Mouse (Mus musculus): ENCODE results near the gene Cldn22. TPM values are rescaled to one million over a fixed set of nuclear protein-coding genes. Genes with fewer than 3 reads are reported as not detected.

The Cldn22 gene
- polyA plus RNA-seq, 1 experiment from 2014 or later: not detected

DNA sequence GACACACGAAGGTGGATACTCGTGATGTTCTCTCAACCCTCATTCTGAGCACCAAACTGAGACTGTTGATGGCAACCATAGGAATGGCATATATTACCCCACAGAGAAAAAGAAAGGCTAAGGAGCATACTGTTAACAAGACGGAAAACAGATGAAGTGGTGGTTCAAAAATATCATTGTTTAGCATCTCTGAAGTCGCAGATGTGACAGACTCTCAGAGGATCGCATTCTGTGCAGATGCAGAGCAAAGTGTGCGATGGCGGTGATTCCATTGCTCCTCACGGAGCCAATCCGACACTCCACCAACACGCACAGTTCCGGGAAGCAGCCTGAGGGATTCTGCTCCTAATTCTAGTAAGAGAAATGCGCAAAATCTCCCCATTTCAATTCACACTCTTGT is 35.0 kb downstream of the Cldn22 start:
- no peaks in the 10 kb centered on the region for H3K27me3 ChIP-seq (replicated peaks; ENCODE audit: control insufficient read depth, insufficient read depth, low read length)
- no peak overlapping the region for H3K9ac ChIP-seq (ENCODE audit: low read depth, low read length)
- H3K4me3 ChIP-seq (ENCODE audit: low read depth, low read length): no peak overlapping the region
- peaks cover 90% of the 10 kb centered on the region for H3K36me3 ChIP-seq (ENCODE audit: control insufficient read depth, insufficient read depth, low read length)
- no peaks in the 10 kb centered on the region for H3K9me3 ChIP-seq (ENCODE audit: control insufficient read depth, low read length)
- no peaks in the 10 kb centered on the region for H3K4me1 ChIP-seq (ENCODE audit: control insufficient read depth, insufficient read depth, low read length)
- ATAC-seq (ENCODE audit: low read depth) (no peak), DNase-seq (ENCODE audit: low spot score) (no peak)
- no peak overlapping the region for H3K27ac ChIP-seq (replicated peaks; ENCODE audit: low read depth, low read length)
- 85% methylated on average over 12 of the region's 12 CpGs for WGBS
- H3K4me2 ChIP-seq (ENCODE audit: low read depth, low read length): no peak overlapping the region

GRCm38 (mm10) chr8:47866568-47866967 is 42.3 kb downstream of the Cldn22 start:
- no peak overlapping the region for H3K27ac ChIP-seq (replicated peaks; ENCODE audit: low read depth, low read length)
- peaks cover 62% of the 10 kb centered on the region for H3K36me3 ChIP-seq (ENCODE audit: control insufficient read depth, insufficient read depth, low read length)
- H3K9me3 ChIP-seq (ENCODE audit: control insufficient read depth, low read length): no peaks in the 10 kb centered on the region
- H3K4me3 ChIP-seq (ENCODE audit: low read depth, low read length): no peak overlapping the region
- no peak overlapping the region for H3K9ac ChIP-seq (ENCODE audit: low read depth, low read length)
- ATAC-seq (ENCODE audit: low read depth) (no peak), DNase-seq (ENCODE audit: low spot score) (no peak)
- H3K4me1 ChIP-seq (ENCODE audit: control insufficient read depth, insufficient read depth, low read length): no peaks in the 10 kb centered on the region
- no peaks in the 10 kb centered on the region for H3K27me3 ChIP-seq (replicated peaks; ENCODE audit: control insufficient read depth, insufficient read depth, low read length)
- no peak overlapping the region for H3K4me2 ChIP-seq (ENCODE audit: low read depth, low read length)
- 90% methylated on average over 8 of the region's 8 CpGs for WGBS

DNA sequence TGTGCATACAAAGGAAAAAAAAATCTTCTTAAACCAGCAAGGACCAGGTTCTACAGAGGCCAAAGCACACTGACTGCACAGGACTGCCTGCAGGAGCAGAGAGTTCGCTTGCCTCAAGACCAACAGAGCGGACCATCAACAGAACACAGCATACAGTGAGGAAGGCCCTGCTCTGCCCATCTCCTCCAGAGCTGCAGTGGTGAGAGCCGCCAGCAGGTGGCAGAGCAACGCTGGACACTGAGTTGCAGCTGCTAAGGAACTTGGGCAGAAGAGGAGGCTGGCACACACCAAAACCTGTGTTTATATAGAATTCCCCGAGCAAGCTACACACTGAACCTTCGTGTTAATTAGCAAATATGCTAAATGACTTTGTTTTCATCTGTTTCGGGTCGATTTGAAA is 42.8 kb downstream of the Cldn22 start:
- Histone ChIP-seq H3K4me1 (ENCODE audit: control insufficient read depth, insufficient read depth, low read length) (no peaks in the 10 kb centered on the region), H3K4me2 (ENCODE audit: low read depth, low read length) (no peak overlapping the region), H3K36me3 (ENCODE audit: control insufficient read depth, insufficient read depth, low read length) (peaks cover 57% of the 10 kb centered on the region), H3K9ac (ENCODE audit: low read depth, low read length) (no peak overlapping the region), H3K27ac (replicated peaks; ENCODE audit: low read depth, low read length) (no peak overlapping the region), H3K9me3 (ENCODE audit: control insufficient read depth, low read length) (no peaks in the 10 kb centered on the region), H3K27me3 (replicated peaks; ENCODE audit: control insufficient read depth, insufficient read depth, low read length) (no peaks in the 10 kb centered on the region), H3K4me3 (ENCODE audit: low read depth, low read length) (no peak overlapping the region)
- DNase-seq (ENCODE audit: low spot score) (peak; percentile 78), ATAC-seq (ENCODE audit: low read depth) (peak; percentile 81)
- whole genome bisulfite sequencing: 30% methylated on average over 8 of the region's 8 CpGs

GRCm38 (mm10) chr8:47872361-47873107 is 48.3 kb downstream of the Cldn22 start:
- H3K36me3 ChIP-seq (ENCODE audit: control insufficient read depth, insufficient read depth, low read length): peaks cover 48% of the 10 kb centered on the region
- H3K27ac ChIP-seq (replicated peaks; ENCODE audit: low read depth, low read length): no peak overlapping the region
- no peak overlapping the region for H3K4me3 ChIP-seq (ENCODE audit: low read depth, low read length)
- H3K27me3 ChIP-seq (replicated peaks; ENCODE audit: control insufficient read depth, insufficient read depth, low read length): no peaks in the 10 kb centered on the region
- no peak overlapping the region for H3K4me2 ChIP-seq (ENCODE audit: low read depth, low read length)
- DNase-seq (ENCODE audit: low spot score) (peak; percentile 67), ATAC-seq (ENCODE audit: low read depth) (peak; percentile 88)
- H3K9me3 ChIP-seq (ENCODE audit: control insufficient read depth, low read length): no peaks in the 10 kb centered on the region
- H3K4me1 ChIP-seq (ENCODE audit: control insufficient read depth, insufficient read depth, low read length): no peaks in the 10 kb centered on the region
- no peak overlapping the region for H3K9ac ChIP-seq (ENCODE audit: low read depth, low read length)
- 52% methylated on average over 13 of the region's 13 CpGs for WGBS

DNA sequence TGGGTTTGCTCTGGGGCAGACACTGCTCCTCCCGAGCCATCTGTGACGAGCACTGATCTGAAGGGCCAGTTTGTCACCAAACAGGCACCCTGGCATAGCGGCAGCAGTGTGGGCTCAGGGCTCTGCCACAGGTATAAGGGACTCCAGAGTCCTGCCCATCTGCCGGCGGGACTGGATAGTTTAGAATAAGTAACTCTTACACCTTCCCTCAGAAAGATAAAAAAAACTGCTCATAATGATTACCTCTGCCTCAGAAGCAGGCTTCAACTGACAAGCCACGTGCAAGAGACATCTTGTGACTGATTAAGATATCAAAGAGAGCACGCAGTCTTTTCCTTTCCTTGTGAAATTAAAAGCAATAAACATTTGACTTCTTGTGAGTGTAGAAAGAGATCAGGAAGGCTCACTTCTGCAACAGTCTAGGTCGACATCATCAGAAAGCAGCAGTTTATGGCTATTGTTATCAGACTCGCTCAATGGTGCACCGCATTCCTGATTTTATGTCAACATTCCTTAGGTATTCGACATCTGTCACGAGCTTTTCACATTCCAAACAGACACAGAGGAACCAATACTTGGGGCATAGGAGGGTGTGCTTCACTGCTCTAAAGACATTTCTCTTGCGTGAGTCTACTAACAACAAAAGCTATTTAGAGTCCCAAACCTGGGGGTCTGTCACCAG is 50.4 kb downstream of the Cldn22 start:
- Histone ChIP-seq H3K4me2 (ENCODE audit: low read depth, low read length) (no peak overlapping the region), H3K27me3 (replicated peaks; ENCODE audit: control insufficient read depth, insufficient read depth, low read length) (no peaks in the 10 kb centered on the region), H3K9me3 (ENCODE audit: control insufficient read depth, low read length) (no peaks in the 10 kb centered on the region), H3K4me1 (ENCODE audit: control insufficient read depth, insufficient read depth, low read length) (no peaks in the 10 kb centered on the region), H3K27ac (replicated peaks; ENCODE audit: low read depth, low read length) (no peak overlapping the region), H3K4me3 (ENCODE audit: low read depth, low read length) (no peak overlapping the region), H3K36me3 (ENCODE audit: control insufficient read depth, insufficient read depth, low read length) (peaks cover 46% of the 10 kb centered on the region), H3K9ac (ENCODE audit: low read depth, low read length) (no peak overlapping the region)
- DNase-seq (ENCODE audit: low spot score): no peak
- 59% methylated on average over 13 of the region's 13 CpGs for WGBS
- ATAC-seq (ENCODE audit: low read depth): no peak

Other genes starting within 250 kb of the Cldn22 start
- 11.3 and 12.6 TPM in 2 replicates for gene Ing2, start 148.9 kb upstream of the Cldn22 start, polyA plus RNA-seq (2014; fragmentation: Nextera tagmentation; extraction: Ambion mirVana)
- 16.5 and 21.0 TPM in 2 replicates for gene Cdkn2aip, start 110.5 kb upstream of the Cldn22 start, polyA plus RNA-seq (2014; fragmentation: Nextera tagmentation; extraction: Ambion mirVana)
- not detected in 2 replicates for gene Cldn24, start 2.3 kb upstream of the Cldn22 start, polyA plus RNA-seq (2014; fragmentation: Nextera tagmentation; extraction: Ambion mirVana)
- gene Wwc2, start 166.4 kb downstream of the Cldn22 start, polyA plus RNA-seq (2014; fragmentation: Nextera tagmentation; extraction: Ambion mirVana): 12.5 and 12.7 TPM in 2 replicates

All from embryonic facial prominence, embryonic 14.5 days (tissue).